Mouse (Mus musculus) forebrain, embryonic 15.5 days (tissue): ENCODE data around the gene Esyt1. TPM values are rescaled to one million over a fixed set of nuclear protein-coding genes. Genes with fewer than 3 reads are reported as not detected.
"Not testable (repeated sequence)": the region's sequence is repeated elsewhere in the genome, so short reads cannot be mapped to it uniquely, and the experiment has no call there.

Experiments
- ATAC-seq: fragments of 200-750 bp; cut with Nextera tagmentation; replicated peaks from 2 replicates; pipeline ENCODE4 v1.8.0; 2017; ENCODE audit warnings: mild to moderate bottlenecking, moderate TSS enrichment, moderate library complexity
- H3K27ac ChIP-seq: fragments of 300-500 bp; sonication (generic); replicated peaks from 2 replicates; pipeline ENCODE4 v1.5.1; 2015; ENCODE audit warnings: mild to moderate bottlenecking, inconsistent platforms
- H3K27me3 ChIP-seq: fragments of 300-500 bp; sonication (generic); 2 replicates; pipeline ENCODE4 v1.6.1; 2015; ENCODE audit warnings: inconsistent platforms
- H3K36me3 ChIP-seq: fragments of 300-500 bp; sonication (generic); 2 replicates; pipeline ENCODE4 v1.6.1; 2015; ENCODE audit warnings: mild to moderate bottlenecking, inconsistent platforms
- H3K4me1 ChIP-seq: fragments of 300-500 bp; sonication (generic); 2 replicates; pipeline ENCODE4 v1.6.1; 2015; ENCODE audit warnings: inconsistent platforms
- H3K4me2 ChIP-seq: fragments of 300-500 bp; sonication (generic); replicated peaks from 2 replicates; pipeline ENCODE4 v1.6.1; 2015; ENCODE audit warnings: mild to moderate bottlenecking, inconsistent platforms
- H3K4me3 ChIP-seq: fragments of 300-500 bp; sonication (generic); 2 replicates; pipeline ENCODE4 v1.5.1; 2015; ENCODE audit warnings: mild to moderate bottlenecking, inconsistent platforms
- H3K9ac ChIP-seq: fragments of 300-500 bp; sonication (generic); replicated peaks from 2 replicates; pipeline ENCODE4 v1.6.1; 2015; ENCODE audit warnings: mild to moderate bottlenecking, inconsistent platforms
- H3K9me3 ChIP-seq: fragments of 300-500 bp; sonication (generic); 2 replicates; pipeline ENCODE4 v1.6.1; 2016; ENCODE audit warnings: inconsistent platforms
- WGBS: fragments of 180-500 bp; shearing (Covaris S2); methylation state at CpG from one replicate; pipeline ENCODE4 v1.1.7; 2015; ENCODE audit warnings: mixed read lengths; 5-methylcytosine and 5-hydroxymethylcytosine counted together
- polyA plus RNA-seq: library from polyadenylated mRNA; unstranded; fragments of >200 nt; fragmentation: Nextera tagmentation; extraction: Ambion mirVana; gene quantifications from 2 replicates; pipeline ENCODE4 v1.2.1, GENCODE M21; 2015

Gene Esyt1
- polyA plus RNA-seq, 1 experiment from 2014 or later, result 6.8 TPM

- Histone ChIP-seq H3K27ac (peak overlapping the region; percentile 97), H3K9ac (peak overlapping the region; percentile 76), H3K36me3 (peaks cover 25% of the 10 kb centered on the region), H3K4me3 (peak overlapping the region; percentile 78), H3K4me2 (peak overlapping the region; percentile 64), H3K4me1 (peaks cover 23% of the 10 kb centered on the region)
- not testable (repeated sequence) for H3K27me3 ChIP-seq, H3K9me3 ChIP-seq
- 3% methylated on average over 30 of the region's 30 CpGs for WGBS
- ATAC-seq, result 0 out of 2 replicates have a peak, but pooled peaks have one; percentile 0
Measured at GRCm38 (mm10) chr10:128548051-128548791, 22.6 kb upstream of the Esyt1 start.

GRCm38 (mm10) chr10:128547361-128548032 lies 21.8 kb upstream of the Esyt1 start, which contains the start of gene Zc3h10:
Zc3h10 (minus strand) TSS chr10:128547774.
- H3K4me1 ChIP-seq, result peaks cover 25% of the 10 kb centered on the region
- peak; percentile 86 for ATAC-seq
- H3K4me3 ChIP-seq, result peak within 1 kb of the TSS; percentile 78
- H3K36me3 ChIP-seq, result peaks cover 32% of the 10 kb centered on the region
- WGBS, result under 1% methylated on average over 50 of the region's 50 CpGs
- H3K9ac ChIP-seq, result peak within 1 kb of the TSS; percentile 76
- H3K27me3 ChIP-seq, result no peaks in the 10 kb centered on the region
- H3K27ac ChIP-seq, result peak within 1 kb of the TSS; percentile 97
- H3K9me3 ChIP-seq, result no peaks in the 10 kb centered on the region
- peak within 1 kb of the TSS; percentile 64 for H3K4me2 ChIP-seq

- no peaks in the 10 kb centered on the region for H3K9me3 ChIP-seq
- peak overlapping the region; percentile 97 for H3K27ac ChIP-seq
- H3K36me3 ChIP-seq, result peaks cover 35% of the 10 kb centered on the region
- peak overlapping the region; percentile 78 for H3K4me3 ChIP-seq
- H3K4me2 ChIP-seq, result peak overlapping the region; percentile 64
- 22% methylated on average over 7 of the region's 7 CpGs for WGBS
- ATAC-seq, result no peak
- no peaks in the 10 kb centered on the region for H3K27me3 ChIP-seq
- peak overlapping the region; percentile 67 for H3K9ac ChIP-seq
- H3K4me1 ChIP-seq, result peaks cover 25% of the 10 kb centered on the region
Measured at GRCm38 (mm10) chr10:128546787-128547186, 21.1 kb upstream of the Esyt1 start.

- Histone ChIP-seq H3K27me3 (no peaks in the 10 kb centered on the region), H3K36me3 (peaks cover 35% of the 10 kb centered on the region), H3K4me1 (peaks cover 25% of the 10 kb centered on the region), H3K27ac (peak overlapping the region; percentile 97), H3K9ac (peak overlapping the region; percentile 67), H3K4me3 (peak overlapping the region; percentile 78), H3K9me3 (no peaks in the 10 kb centered on the region), H3K4me2 (peak overlapping the region; percentile 64)
- no peak for ATAC-seq
- 15% methylated on average over 4 of the region's 4 CpGs for WGBS
Measured at GRCm38 (mm10) chr10:128546361-128546760, 20.7 kb upstream of the Esyt1 start.

- Histone ChIP-seq H3K36me3 (peaks cover 40% of the 10 kb centered on the region), H3K27me3 (no peaks in the 10 kb centered on the region), H3K9ac (no peak overlapping the region), H3K27ac (no peak overlapping the region), H3K9me3 (no peaks in the 10 kb centered on the region), H3K4me1 (peaks cover 25% of the 10 kb centered on the region), H3K4me3 (no peak overlapping the region), H3K4me2 (no peak overlapping the region)
- 86% methylated on average over 3 of the region's 3 CpGs for WGBS
- ATAC-seq, result no peak
Measured at GRCm38 (mm10) chr10:128545570-128545898, 19.9 kb upstream of the Esyt1 start.

GRCm38 (mm10) chr10:128544674-128545569 lies 19.3 kb upstream of the Esyt1 start:
- no peaks in the 10 kb centered on the region for H3K9me3 ChIP-seq
- no peak for ATAC-seq
- no peaks in the 10 kb centered on the region for H3K27me3 ChIP-seq
- WGBS, result 94% methylated on average over 37 of the region's 37 CpGs
- no peak overlapping the region for H3K9ac ChIP-seq
- no peak overlapping the region for H3K4me3 ChIP-seq
- H3K4me2 ChIP-seq, result no peak overlapping the region
- H3K36me3 ChIP-seq, result peaks cover 40% of the 10 kb centered on the region
- H3K27ac ChIP-seq, result no peak overlapping the region
- peaks cover 25% of the 10 kb centered on the region for H3K4me1 ChIP-seq

- Histone ChIP-seq H3K4me3 (no peak overlapping the region), H3K4me2 (no peak overlapping the region), H3K27me3 (no peaks in the 10 kb centered on the region), H3K36me3 (peaks cover 40% of the 10 kb centered on the region), H3K9me3 (no peaks in the 10 kb centered on the region), H3K9ac (no peak overlapping the region), H3K4me1 (peaks cover 25% of the 10 kb centered on the region), H3K27ac (no peak overlapping the region)
- 98% methylated on average over 15 of the region's 15 CpGs for WGBS
- ATAC-seq, result no peak
Measured at GRCm38 (mm10) chr10:128544151-128544657, 18.5 kb upstream of the Esyt1 start.

- Histone ChIP-seq H3K9ac (no peak overlapping the region), H3K27ac (no peak overlapping the region), H3K9me3 (no peaks in the 10 kb centered on the region), H3K4me1 (peaks cover 25% of the 10 kb centered on the region), H3K36me3 (peaks cover 40% of the 10 kb centered on the region), H3K4me2 (no peak overlapping the region), H3K4me3 (no peak overlapping the region), H3K27me3 (no peaks in the 10 kb centered on the region)
- WGBS, result 67% methylated on average over 2 of the region's 2 CpGs
- ATAC-seq, result no peak
Measured at GRCm38 (mm10) chr10:128543100-128543499, 17.4 kb upstream of the Esyt1 start.

- Histone ChIP-seq H3K4me2 (no peak overlapping the region), H3K4me3 (no peak overlapping the region), H3K36me3 (peaks cover 17% of the 10 kb centered on the region), H3K9ac (no peak overlapping the region), H3K27me3 (no peaks in the 10 kb centered on the region), H3K27ac (no peak overlapping the region), H3K4me1 (0 out of 2 replicates have a peak, but pooled peaks cover 10% of the 10 kb centered on the region), H3K9me3 (no peaks in the 10 kb centered on the region)
- ATAC-seq, result no peak
- 90% methylated on average over 1 of the region's 1 CpGs for WGBS
Measured at GRCm38 (mm10) chr10:128538340-128538870, 12.7 kb upstream of the Esyt1 start.

GRCm38 (mm10) chr10:128536266-128536940 lies 10.7 kb upstream of the Esyt1 start:
- H3K4me3 ChIP-seq, result peak overlapping the region; percentile 22; the same call in 1 of the 2 replicates
- peak overlapping the region; percentile 14; the same call in 1 of the 2 replicates for H3K27ac ChIP-seq
- peak; percentile 91 for ATAC-seq
- peak overlapping the region; percentile 30 for H3K4me2 ChIP-seq
- 0 out of 2 replicates have a peak, but pooled peaks cover 7% of the 10 kb centered on the region for H3K4me1 ChIP-seq
- H3K9me3 ChIP-seq, result no peaks in the 10 kb centered on the region
- peaks cover 5% of the 10 kb centered on the region; the same call in 1 of the 2 replicates for H3K36me3 ChIP-seq
- peak overlapping the region; percentile 20; the same call in 1 of the 2 replicates for H3K9ac ChIP-seq
- WGBS, result 16% methylated on average over 18 of the region's 18 CpGs
- no peaks in the 10 kb centered on the region for H3K27me3 ChIP-seq
